Mouse (Mus musculus) olfactory bulb, adult 2 months (tissue): ENCODE measurements around the gene Napepld.

Experiments used
- CTCF ChIP-seq: fragments of 200-500 bp; IDR thresholded peaks from 2 replicates; pipeline ENCODE4 v1.5.1; 2012; ENCODE audit warnings: low read depth, mild to moderate bottlenecking, low read length, moderate library complexity; ENCODE audit not compliant: insufficient read depth
- POLR2A ChIP-seq: fragments of 200-500 bp; IDR thresholded peaks from 2 replicates; pipeline ENCODE4 v1.6.1; 2012; ENCODE audit warnings: mild to moderate bottlenecking, low read depth, low read length, moderate library complexity; ENCODE audit not compliant: insufficient read depth

GRCm38 (mm10) chr5:21658623-21659395 is 42.4 kb downstream of the Napepld start:
- TF ChIP-seq CTCF (peak; percentile 58), POLR2A (no peak)
